Mouse (Mus musculus) kidney, adult 10 weeks (tissue): ENCODE data around the gene Col8a2. TPM values are rescaled to one million over a fixed set of nuclear protein-coding genes. Genes with fewer than 3 reads are reported as not detected.

Experiments used
- polyA plus RNA-seq: library from polyadenylated mRNA; stranded (reverse); fragments of 350-450 nt; fragmentation: Illumina TruSeq; extraction: RNeasy Lipid Tissue Mini Kit (QIAGEN cat#74804); gene quantifications from one replicate; pipeline ENCODE4 v1.2.3, GENCODE M21; 2014; ENCODE audit warnings: low read depth, low replicate concordance

Gene Col8a2
- polyA plus RNA-seq = 0.16 TPM

GRCm38 (mm10) chr4:126286492-126286891, at the start of gene Col8a2:
TSS of gene Col8a2 (plus strand) at chr4:126286793.

GRCm38 (mm10) chr4:126256131-126256791, 30.3 kb upstream of the Col8a2 start, which contains the start of gene Map7d1:
TSS of gene Map7d1 (minus strand) at chr4:126256343.

GRCm38 (mm10) chr4:126262119-126262807, 24.3 kb upstream of the Col8a2 start, which contains the start of gene Trappc3:
TSS of gene Trappc3 (plus strand) at chr4:126262325.

GRCm38 (mm10) chr4:126321111-126321853, 34.7 kb downstream of the Col8a2 start, which contains the start of gene Adprhl2:
TSS of gene Adprhl2 (minus strand) at chr4:126321703.

GRCm38 (mm10) chr4:126325281-126325861, 38.8 kb downstream of the Col8a2 start, which contains the start of gene Tekt2:
TSS of gene Tekt2 (minus strand) at chr4:126325688.

Other genes starting within 250 kb of the Col8a2 start
- 106 TPM for gene Mrps15, start 239.9 kb upstream of the Col8a2 start, polyA plus RNA-seq
- gene Oscp1, start 228.2 kb upstream of the Col8a2 start, polyA plus RNA-seq = 0.93 TPM
- gene Lsm10, start 190.2 kb upstream of the Col8a2 start, polyA plus RNA-seq = 3.7 TPM
- gene Stk40, start 182.8 kb upstream of the Col8a2 start, polyA plus RNA-seq = 2.8 TPM
- gene Eva1b, start 139.0 kb upstream of the Col8a2 start, polyA plus RNA-seq = 0.32 TPM
- gene Sh3d21, start 123.3 kb upstream of the Col8a2 start, polyA plus RNA-seq = 0.81 TPM
- 109 TPM for gene Thrap3, start 84.0 kb upstream of the Col8a2 start, polyA plus RNA-seq
- gene Map7d1, start 30.4 kb upstream of the Col8a2 start, polyA plus RNA-seq = 1.0 TPM
- gene Trappc3, start 24.5 kb upstream of the Col8a2 start, polyA plus RNA-seq = 45.3 TPM
- gene Adprhl2, start 34.9 kb downstream of the Col8a2 start, polyA plus RNA-seq = not detected
- gene Tekt2, start 38.9 kb downstream of the Col8a2 start, polyA plus RNA-seq = not detected
- gene Ago3, start 142.8 kb downstream of the Col8a2 start, polyA plus RNA-seq = 8.6 TPM
- 14.5 TPM for gene Ago1, start 181.8 kb downstream of the Col8a2 start, polyA plus RNA-seq
- gene Ago4, start 246.7 kb downstream of the Col8a2 start, polyA plus RNA-seq = 3.6 TPM